Mouse (Mus musculus) hindbrain, embryonic 10.5 days (tissue): ENCODE data around the gene Sik3. TPM values are rescaled to one million over a fixed set of nuclear protein-coding genes. Genes with fewer than 3 reads are reported as not detected.

ENCODE experiments used
- DNase-seq: peaks from one replicate; pipeline ENCODE4 v3.0.0-alpha.2; 2017; ENCODE audit warnings: low spot score
- H3K27ac ChIP-seq: fragments of 300-500 bp; sonication (generic); 2 replicates; pipeline ENCODE4 v1.5.1; 2016; ENCODE audit warnings: mild to moderate bottlenecking, moderate library complexity
- H3K27me3 ChIP-seq: fragments of 300-500 bp; sonication (generic); 2 replicates; pipeline ENCODE4 v1.6.1; 2016; ENCODE audit warnings: mild to moderate bottlenecking; ENCODE audit not compliant: poor library complexity, insufficient read depth, severe bottlenecking
- H3K36me3 ChIP-seq: fragments of 300-500 bp; sonication (generic); 2 replicates; pipeline ENCODE4 v1.6.1; 2016; ENCODE audit warnings: mild to moderate bottlenecking, moderate library complexity
- H3K4me1 ChIP-seq: fragments of 300-500 bp; sonication (generic); replicated peaks from 2 replicates; pipeline ENCODE4 v1.6.1; 2016; ENCODE audit warnings: mild to moderate bottlenecking
- H3K4me3 ChIP-seq: fragments of 300-500 bp; sonication (generic); 2 replicates; pipeline ENCODE4 v1.5.1; 2016; ENCODE audit warnings: mild to moderate bottlenecking, moderate library complexity
- H3K9me3 ChIP-seq: fragments of 300-500 bp; sonication (generic); 2 replicates; pipeline ENCODE4 v1.6.1; 2016; ENCODE audit warnings: mild to moderate bottlenecking, moderate library complexity
- WGBS: fragments of 180-500 bp; shearing (Covaris S2); methylation state at CpG from one replicate; pipeline ENCODE4 v1.1.7; 2016; 5-methylcytosine and 5-hydroxymethylcytosine counted together
- polyA plus RNA-seq: library from polyadenylated mRNA; unstranded; fragments of >200 nt; fragmentation: Nextera tagmentation; extraction: Ambion mirVana; gene quantifications from 2 replicates; pipeline ENCODE4 v1.2.1, GENCODE M21; 2016

Sik3 gene
- polyA plus RNA-seq, 1 experiment from 2014 or later: 7.1 TPM

DNA sequence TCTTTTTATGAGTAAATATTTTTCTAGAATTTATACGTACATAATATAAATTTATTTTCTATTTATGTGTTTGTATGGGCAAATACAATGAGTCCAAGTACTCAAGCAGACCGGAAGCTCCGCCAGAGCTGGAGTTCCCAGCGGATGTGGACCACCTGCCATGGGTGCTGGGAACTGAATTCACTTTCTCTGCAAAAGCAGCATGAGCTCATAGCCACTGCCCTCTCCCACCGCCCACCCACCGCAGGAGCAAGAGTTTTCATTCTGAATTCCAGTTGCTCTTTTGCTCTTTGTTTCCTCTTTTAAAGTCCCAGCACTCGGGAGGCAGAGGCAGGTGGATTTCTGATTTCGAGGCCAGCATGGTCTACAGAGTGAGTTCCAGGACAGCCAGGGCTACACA lies 31.0 kb downstream of the Sik3 start:
- Histone ChIP-seq H3K27ac (no peak overlapping the region), H3K4me3 (no peak overlapping the region), H3K9me3 (no peaks in the 10 kb centered on the region), H3K36me3 (peaks cover 11% of the 10 kb centered on the region), H3K4me1 (peaks cover 10% of the 10 kb centered on the region), H3K27me3 (no peaks in the 10 kb centered on the region)
- 89% methylated on average over 8 of the region's 8 CpGs for WGBS
- no peak for DNase-seq

DNA sequence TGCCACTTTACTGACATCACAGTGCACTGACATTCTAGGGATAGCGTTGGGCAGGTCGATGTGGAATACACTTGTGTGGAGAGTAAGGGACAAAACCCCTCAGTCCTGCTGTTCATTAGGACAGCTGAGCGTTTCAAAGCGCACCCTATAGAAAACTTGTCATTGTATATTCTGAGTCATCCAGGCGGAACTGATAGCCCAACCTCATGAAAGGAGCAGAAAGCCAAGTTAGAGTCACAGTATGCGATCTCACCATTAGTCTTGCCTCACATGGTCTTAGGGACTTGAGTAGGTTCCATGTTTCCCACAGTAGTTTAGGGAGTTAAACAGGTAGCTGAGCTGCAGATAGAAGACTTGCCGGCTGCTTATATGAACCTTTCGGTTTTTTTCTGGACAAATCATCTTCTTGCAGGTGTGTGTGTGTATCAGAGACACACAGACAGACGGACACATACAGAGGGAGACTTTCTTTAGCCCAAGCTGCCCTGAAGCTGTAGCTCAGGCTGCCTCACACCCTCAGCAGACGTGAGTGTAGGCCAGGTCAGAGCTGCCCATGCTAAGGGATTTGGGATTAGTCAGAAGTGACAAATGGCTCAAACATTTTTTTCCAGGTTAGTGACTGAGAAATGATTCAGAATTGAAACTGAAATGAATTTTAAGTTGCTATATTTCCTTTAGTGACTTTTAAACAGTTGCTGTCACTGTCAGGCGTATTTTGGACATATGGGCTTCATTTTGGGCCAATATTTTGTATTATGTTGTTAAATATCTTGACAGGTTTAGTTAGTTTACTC lies 34.3 kb downstream of the Sik3 start:
- H3K9me3 ChIP-seq: no peaks in the 10 kb centered on the region
- peak; percentile 12 for DNase-seq
- H3K27me3 ChIP-seq: no peaks in the 10 kb centered on the region
- no peaks in the 10 kb centered on the region; the same call in 1 of the 2 replicates for H3K36me3 ChIP-seq
- WGBS: 61% methylated on average over 11 of the region's 11 CpGs
- H3K4me3 ChIP-seq: no peak overlapping the region
- no peak overlapping the region for H3K27ac ChIP-seq
- peaks cover 22% of the 10 kb centered on the region for H3K4me1 ChIP-seq

DNA sequence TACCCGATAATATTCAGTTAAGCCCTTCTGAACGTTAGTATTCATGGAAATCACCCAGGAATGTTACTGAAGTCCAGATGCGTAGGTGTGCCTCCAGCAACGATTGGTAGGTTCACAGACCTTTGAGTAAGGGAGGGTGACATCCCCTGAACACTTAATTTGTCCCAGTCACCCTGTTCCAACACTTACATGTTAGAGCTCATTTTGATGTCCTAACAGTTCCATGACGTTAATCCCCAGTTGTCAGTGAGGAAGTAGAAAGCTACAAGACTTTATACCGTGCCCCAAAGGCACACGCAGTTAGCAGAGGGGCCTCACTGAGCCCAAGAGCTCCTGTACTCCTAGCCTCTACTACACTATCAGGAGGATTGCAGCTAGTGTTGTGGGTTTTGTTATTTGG lies 36.9 kb downstream of the Sik3 start:
- 90% methylated on average over 7 of the region's 7 CpGs for WGBS
- no peak overlapping the region for H3K27ac ChIP-seq
- H3K4me3 ChIP-seq: no peak overlapping the region
- peaks cover 38% of the 10 kb centered on the region for H3K4me1 ChIP-seq
- H3K27me3 ChIP-seq: no peaks in the 10 kb centered on the region
- no peaks in the 10 kb centered on the region; the same call in 1 of the 2 replicates for H3K36me3 ChIP-seq
- no peak for DNase-seq
- no peaks in the 10 kb centered on the region for H3K9me3 ChIP-seq

DNA sequence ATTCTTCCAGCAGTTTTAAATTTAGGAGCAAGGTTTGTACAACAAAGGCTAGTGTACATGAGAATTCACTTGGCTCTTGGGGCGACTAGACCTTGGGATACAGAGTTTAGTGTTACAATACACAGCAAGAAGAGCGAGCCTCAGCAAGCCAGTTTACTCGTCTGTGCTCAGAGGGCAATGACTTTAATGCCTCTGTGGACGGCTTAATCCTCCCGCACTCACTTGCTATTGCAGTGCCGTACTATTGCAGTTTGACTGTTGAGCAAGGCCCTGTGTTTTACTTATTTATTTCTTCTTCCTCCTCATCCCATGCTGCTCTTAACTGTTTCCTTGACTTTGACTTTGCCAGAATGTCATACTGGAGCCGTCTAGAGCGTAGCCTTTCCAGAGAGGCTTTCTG lies 37.6 kb downstream of the Sik3 start:
- no peaks in the 10 kb centered on the region for H3K27me3 ChIP-seq
- no peaks in the 10 kb centered on the region for H3K9me3 ChIP-seq
- no peak for DNase-seq
- H3K4me1 ChIP-seq: peaks cover 45% of the 10 kb centered on the region
- WGBS: 85% methylated on average over 8 of the region's 8 CpGs
- no peak overlapping the region for H3K4me3 ChIP-seq
- H3K36me3 ChIP-seq: no peaks in the 10 kb centered on the region; the same call in 1 of the 2 replicates
- no peak overlapping the region for H3K27ac ChIP-seq

DNA sequence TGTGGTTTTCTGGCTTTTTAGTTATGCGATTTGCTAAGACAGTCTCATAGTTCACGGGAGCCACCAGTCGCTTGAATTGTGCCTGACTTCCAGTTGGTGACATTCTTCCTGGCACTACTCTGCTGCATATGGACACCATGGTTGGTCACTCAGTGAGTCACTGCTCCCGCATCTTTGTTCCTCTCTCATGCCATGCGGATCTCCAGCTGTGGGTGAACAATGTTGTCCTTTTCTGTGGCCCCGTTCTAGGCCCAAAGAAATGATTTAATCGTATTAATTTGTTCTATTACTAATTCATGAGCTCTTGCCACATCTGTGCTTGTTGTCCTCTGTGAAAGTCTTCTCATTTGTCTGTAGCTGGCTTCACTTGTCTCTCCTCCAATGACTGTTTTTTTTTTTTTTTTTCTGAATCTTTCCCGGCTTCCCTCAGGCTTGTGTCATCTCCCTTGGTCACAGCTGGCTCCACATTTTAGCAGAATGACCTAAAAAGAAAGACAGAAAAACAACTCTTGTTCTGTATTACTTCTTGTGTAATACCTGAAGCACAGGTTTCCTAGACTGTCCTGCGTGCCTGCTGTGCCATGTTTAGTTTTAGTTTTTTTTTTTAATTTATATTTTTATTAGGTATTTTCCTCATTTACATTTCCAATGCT lies 40.5 kb downstream of the Sik3 start:
- DNase-seq: no peak

DNA sequence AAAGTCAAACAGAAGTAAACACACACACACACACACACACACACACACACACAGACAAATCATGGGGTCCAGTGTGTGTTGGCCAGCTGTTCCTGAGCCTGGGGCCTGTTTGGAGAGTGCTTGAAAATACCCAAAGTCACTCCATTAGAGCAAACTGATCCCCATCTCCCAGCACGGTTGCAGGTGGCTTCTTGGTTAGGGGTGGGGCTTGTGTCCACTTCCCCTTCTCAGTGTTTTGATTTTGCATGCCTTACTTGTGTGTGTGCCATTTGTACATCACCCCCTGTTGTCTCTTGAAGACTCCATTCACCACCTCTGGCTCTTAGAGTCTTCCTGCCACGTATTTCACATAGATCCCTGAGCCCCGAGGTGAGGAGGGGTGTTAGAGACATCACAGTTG lies 45.4 kb downstream of the Sik3 start:
- WGBS: 86% methylated on average over 3 of the region's 3 CpGs
- H3K27me3 ChIP-seq: no peaks in the 10 kb centered on the region
- H3K4me1 ChIP-seq: peaks cover 38% of the 10 kb centered on the region
- DNase-seq: no peak
- peaks cover 3% of the 10 kb centered on the region; the same call in 1 of the 2 replicates for H3K36me3 ChIP-seq
- H3K9me3 ChIP-seq: no peaks in the 10 kb centered on the region
- no peak overlapping the region for H3K27ac ChIP-seq
- no peak overlapping the region for H3K4me3 ChIP-seq

More for the DNA sequence above, 40.5 kb downstream of the Sik3 start:
- no peaks in the 10 kb centered on the region for H3K27me3 ChIP-seq
- H3K9me3 ChIP-seq: no peaks in the 10 kb centered on the region
- WGBS: 68% methylated on average over 9 of the region's 9 CpGs
- H3K4me1 ChIP-seq: peaks cover 54% of the 10 kb centered on the region
- H3K4me3 ChIP-seq: no peak overlapping the region
- H3K36me3 ChIP-seq: no peaks in the 10 kb centered on the region; the same call in 1 of the 2 replicates
- H3K27ac ChIP-seq: no peak overlapping the region

DNA sequence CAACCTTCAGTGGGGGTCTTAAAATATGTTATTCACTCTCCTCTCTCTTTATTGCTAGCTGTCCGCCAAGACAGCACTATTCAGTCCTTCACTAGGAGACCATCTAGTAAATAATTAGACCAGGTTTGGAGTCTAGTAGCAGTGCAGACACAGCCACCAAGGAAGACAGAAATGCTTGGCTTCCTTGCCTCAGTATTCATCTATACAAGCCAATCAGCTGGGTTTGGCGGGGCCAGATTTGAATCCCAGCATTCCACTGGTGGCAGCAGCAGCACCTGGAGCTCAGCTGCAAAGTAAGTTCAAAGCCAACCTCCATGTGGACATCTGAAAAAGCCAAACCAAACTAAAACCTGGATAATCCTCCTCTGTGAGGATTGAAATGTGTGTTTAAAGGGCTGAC lies 47.6 kb downstream of the Sik3 start:
- DNase-seq: no peak
- Histone ChIP-seq H3K27ac (no peak overlapping the region), H3K27me3 (no peaks in the 10 kb centered on the region), H3K36me3 (peaks cover 3% of the 10 kb centered on the region; the same call in 1 of the 2 replicates), H3K4me1 (peaks cover 21% of the 10 kb centered on the region), H3K9me3 (no peaks in the 10 kb centered on the region), H3K4me3 (no peak overlapping the region)
- WGBS: 89% methylated on average over 2 of the region's 2 CpGs

DNA sequence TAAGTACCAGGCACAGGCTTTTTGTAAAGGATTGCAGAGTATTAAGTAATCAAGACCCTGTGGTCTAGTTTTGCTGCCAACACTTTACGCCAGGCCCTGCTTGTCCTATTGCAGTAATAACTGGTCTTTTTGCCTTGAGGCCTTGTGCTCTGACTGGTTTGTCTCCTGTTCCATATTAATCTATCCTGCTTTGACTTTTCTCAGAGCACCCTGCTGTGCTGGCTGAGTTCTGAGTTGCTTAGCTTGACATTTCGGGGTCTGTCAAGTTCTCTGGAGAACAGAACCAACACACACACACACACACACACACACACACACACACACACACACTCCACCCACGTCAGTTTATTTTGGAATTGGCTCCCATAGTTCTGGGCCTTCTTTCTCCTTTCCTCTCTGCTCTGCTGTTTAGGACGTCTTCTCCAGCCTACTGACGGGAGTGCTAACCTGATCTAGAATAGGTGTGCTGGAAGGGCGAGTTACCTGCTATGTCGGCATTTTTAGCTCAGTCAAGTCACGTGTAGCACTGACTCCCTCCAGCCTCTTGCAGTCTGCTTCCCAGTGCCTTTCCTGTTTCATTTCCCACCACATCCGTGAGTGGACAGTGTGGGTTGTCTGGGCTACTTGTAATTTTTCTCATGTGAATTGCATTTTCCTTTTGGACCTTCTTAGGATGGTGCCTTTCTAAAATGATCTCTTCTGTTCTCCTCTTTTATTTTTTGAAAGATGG lies 49.2 kb downstream of the Sik3 start:
- H3K9me3 ChIP-seq: no peaks in the 10 kb centered on the region
- 79% methylated on average over 9 of the region's 9 CpGs for WGBS
- no peak overlapping the region for H3K27ac ChIP-seq
- H3K36me3 ChIP-seq: peaks cover 3% of the 10 kb centered on the region; the same call in 1 of the 2 replicates
- no peak for DNase-seq
- no peak overlapping the region for H3K4me3 ChIP-seq
- no peaks in the 10 kb centered on the region for H3K27me3 ChIP-seq
- H3K4me1 ChIP-seq: peaks cover 15% of the 10 kb centered on the region

DNA sequence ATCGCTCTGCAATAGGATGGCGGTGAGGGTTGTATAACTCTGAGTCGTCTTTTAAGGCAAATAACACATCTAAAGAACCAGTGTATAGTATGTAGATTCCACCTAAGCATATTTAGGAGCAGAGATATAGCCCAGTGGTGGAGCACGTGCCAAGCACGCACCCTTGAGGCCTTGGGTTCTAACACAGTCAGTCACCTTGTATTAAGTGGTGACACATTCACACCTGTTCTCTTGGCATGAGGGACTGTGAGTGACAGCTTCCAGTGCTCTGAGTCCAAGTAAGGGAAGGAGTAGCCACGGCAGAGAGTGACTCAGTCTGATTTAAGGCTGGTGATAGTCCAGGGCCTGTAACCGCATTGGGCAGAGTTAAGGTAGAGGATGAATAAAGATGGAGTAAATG lies 51.7 kb downstream of the Sik3 start:
- H3K27me3 ChIP-seq: no peaks in the 10 kb centered on the region
- H3K4me3 ChIP-seq: no peak overlapping the region
- H3K27ac ChIP-seq: no peak overlapping the region
- no peaks in the 10 kb centered on the region for H3K36me3 ChIP-seq
- 94% methylated on average over 7 of the region's 7 CpGs for WGBS
- no peak for DNase-seq
- H3K9me3 ChIP-seq: no peaks in the 10 kb centered on the region
- peaks cover 22% of the 10 kb centered on the region for H3K4me1 ChIP-seq

DNA sequence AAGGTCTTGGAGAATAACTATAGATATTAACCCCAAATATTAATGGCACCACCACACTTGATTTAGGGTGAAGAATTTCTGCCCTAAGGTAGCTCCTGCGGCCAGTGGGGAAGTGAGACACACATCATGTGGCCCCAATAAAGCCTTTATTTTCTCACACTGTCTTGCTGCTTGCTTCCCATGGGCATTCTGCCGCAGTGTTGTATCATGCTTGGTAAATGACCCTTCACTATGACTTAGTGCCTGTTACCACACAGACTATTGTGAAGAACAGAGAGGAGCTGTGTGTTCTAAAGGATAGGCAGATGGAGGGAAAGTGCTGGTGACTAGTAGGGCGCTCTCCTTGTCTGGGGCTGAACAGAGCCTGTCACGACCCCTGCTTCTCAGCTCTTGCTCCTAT lies 54.1 kb downstream of the Sik3 start:
- Histone ChIP-seq H3K4me3 (no peak overlapping the region), H3K27ac (no peak overlapping the region), H3K36me3 (no peaks in the 10 kb centered on the region), H3K27me3 (no peaks in the 10 kb centered on the region), H3K4me1 (peaks cover 22% of the 10 kb centered on the region), H3K9me3 (no peaks in the 10 kb centered on the region)
- 71% methylated on average over 4 of the region's 4 CpGs for WGBS
- DNase-seq: no peak

DNA sequence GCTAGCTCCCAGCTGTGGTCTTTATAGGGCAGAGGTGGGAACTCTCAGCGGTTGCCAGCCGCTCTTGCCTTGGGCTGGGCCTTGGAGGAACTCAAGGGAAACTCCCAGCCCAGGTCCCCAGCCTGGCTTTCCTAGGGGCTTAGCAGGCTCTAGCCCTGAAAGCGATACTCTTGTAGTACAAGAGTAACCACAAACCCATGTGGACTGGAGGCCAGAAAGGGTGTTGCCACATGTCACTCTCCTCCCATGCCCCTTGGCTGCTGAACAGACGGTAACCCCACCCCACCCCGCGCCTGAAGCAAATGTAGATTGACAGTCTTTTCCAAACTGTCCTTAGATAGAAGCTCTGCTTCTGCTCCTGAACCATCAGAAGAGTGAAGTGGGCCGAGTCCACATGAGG lies 55.1 kb downstream of the Sik3 start:
- Histone ChIP-seq H3K27me3 (no peaks in the 10 kb centered on the region), H3K4me3 (no peak overlapping the region), H3K4me1 (peaks cover 19% of the 10 kb centered on the region), H3K36me3 (no peaks in the 10 kb centered on the region), H3K9me3 (no peaks in the 10 kb centered on the region), H3K27ac (no peak overlapping the region)
- peak; percentile 15 for DNase-seq
- 69% methylated on average over 7 of the region's 7 CpGs for WGBS

DNA sequence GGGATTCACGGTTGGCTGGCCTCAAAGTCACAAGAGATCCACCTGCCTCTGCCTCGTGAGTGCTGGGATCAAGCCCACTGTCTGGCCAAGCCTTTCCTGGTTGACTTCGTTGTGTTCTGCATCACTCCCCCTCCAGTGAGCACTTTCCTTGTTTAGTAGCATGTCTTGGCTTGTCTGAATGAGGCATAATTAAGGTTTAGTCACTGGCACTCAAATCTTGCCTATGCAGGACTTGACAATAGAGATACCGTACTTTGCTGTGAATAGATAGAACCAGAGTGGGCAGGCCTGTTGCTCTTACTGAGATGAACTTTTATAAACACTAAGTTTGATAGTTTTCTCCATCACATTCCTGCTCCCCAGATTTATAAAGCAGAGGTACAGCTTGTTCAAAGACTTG lies 56.4 kb downstream of the Sik3 start:
- 83% methylated on average over 4 of the region's 4 CpGs for WGBS

More for the DNA sequence above, 56.4 kb downstream of the Sik3 start:
- Histone ChIP-seq H3K4me1 (peaks cover 19% of the 10 kb centered on the region), H3K9me3 (no peaks in the 10 kb centered on the region), H3K4me3 (no peak overlapping the region), H3K27me3 (no peaks in the 10 kb centered on the region), H3K27ac (no peak overlapping the region), H3K36me3 (no peaks in the 10 kb centered on the region)
- no peak for DNase-seq
